Mouse (Mus musculus): ENCODE measurements around the gene Car5a. TPM values are rescaled to one million over a fixed set of nuclear protein-coding genes. Genes with fewer than 3 reads are reported as not detected.
A peak's percentile ranks its signal among the peaks of the same experiment; 100 is the strongest.

Car5a gene
- total and polyA plus RNA-seq, 3 experiments = 0.08 TPM; not detected in 2

DNA sequence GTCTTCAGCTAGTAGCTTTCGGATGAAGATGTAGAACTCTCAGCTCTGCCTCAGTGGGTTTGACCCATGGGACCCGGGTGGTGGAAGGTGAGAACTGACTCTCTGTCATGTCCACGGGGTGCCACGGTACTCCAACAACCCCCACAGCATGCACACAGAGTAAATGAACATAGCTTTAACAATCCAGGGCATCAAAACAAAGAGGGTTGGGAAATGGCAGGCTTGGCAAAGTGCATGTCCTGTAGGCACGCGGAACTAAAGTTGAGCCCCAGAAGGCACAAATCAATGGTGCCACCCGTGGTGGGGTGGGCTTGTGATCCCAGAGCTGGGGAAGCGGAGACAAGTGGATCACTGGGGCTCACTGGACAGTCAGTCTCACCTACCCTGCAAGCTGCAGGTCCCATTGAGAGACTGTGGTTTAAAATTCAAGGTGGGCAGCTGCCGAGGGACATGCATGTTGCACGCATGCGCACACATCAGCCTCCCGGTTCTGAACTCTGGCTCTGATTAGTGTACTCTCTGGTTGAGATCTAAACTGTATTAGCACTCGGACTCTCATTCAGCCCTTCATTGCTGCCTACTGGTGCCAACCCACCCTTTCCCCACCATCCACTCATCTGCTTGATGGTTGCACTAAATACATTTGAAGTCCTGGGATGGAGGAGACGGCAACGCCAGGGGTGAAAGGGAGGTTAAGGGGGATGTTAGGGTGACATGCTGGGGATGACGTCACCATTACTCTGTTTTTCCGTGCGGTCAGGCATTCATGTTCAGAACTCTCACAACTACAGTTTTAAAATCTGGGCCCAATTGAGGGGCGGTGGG is 3.8 kb upstream of the Car5a start:
- Histone ChIP-seq H3K9me3 (replicated peaks; ENCODE audit: insufficient read depth, low read length) (no peaks in the 10 kb centered on the region), H3K4me1 (ENCODE audit: control insufficient read depth in 1 of 2, insufficient read depth in 2 of 2, low read length in 2 of 2) (peaks cover 2 to 28% of the 10 kb centered on the region in 2 experiments; a peak in 3 of 4 replicates), H3K27ac (ENCODE audit: control insufficient read depth, low read depth, low read length) (peak overlapping the region; percentile 58), H3K9ac (ENCODE audit: control insufficient read depth, low read depth, low read length, poor library complexity, severe bottlenecking) (peak overlapping the region; percentile 72), H3K36me3 (ENCODE audit: control insufficient read depth in 1 of 2, insufficient read depth in 2 of 2, low read length in 2 of 2) (peaks cover 0 to 25% of the 10 kb centered on the region in 2 experiments; a peak in 2 of 4 replicates), H3K4me3 (ENCODE audit: control insufficient read depth in 1 of 2, insufficient read depth in 1 of 2, low read depth in 2 of 2, low read length in 2 of 2) (peak overlapping the region; percentile 58 to 61), H3K27me3 (ENCODE audit: control insufficient read depth in 1 of 2, insufficient read depth in 2 of 2, low read length in 2 of 2) (no peaks in the 10 kb centered on the region), H3K79me2 (ENCODE audit: control insufficient read depth, insufficient read depth, low read length, poor library complexity) (peaks cover 25% of the 10 kb centered on the region)
- DNase-seq (ENCODE audit: low read depth, low spot score) = peak; percentile 86
- TF ChIP-seq ELF1 (IDR thresholded peaks at IDR 0.05; ENCODE audit: low read depth, low read length) (no peak), TCF12 (IDR thresholded peaks at IDR 0.05; ENCODE audit: low read depth, low read length) (no peak), CHD2 (IDR thresholded peaks at IDR 0.05; ENCODE audit: low read length) (no peak), NELFE (IDR thresholded peaks at IDR 0.05; ENCODE audit: low read depth, low read length) (peak; percentile 55), POLR2AphosphoS2 (IDR thresholded peaks at IDR 0.05; ENCODE audit: low read length) (no peak; the same call in 1 of the 2 replicates), USF1 (IDR thresholded peaks at IDR 0.05; ENCODE audit: low read depth, low read length) (no peak), MAFK (IDR thresholded peaks at IDR 0.05; ENCODE audit: borderline replicate concordance, low read depth, low read length) (no peak), MXI1 (IDR thresholded peaks at IDR 0.05; ENCODE audit: low read depth, low read length) (peak; percentile 5), USF2 (IDR thresholded peaks at IDR 0.05; ENCODE audit: borderline replicate concordance in 1 of 2, insufficient read depth in 1 of 2, low read depth in 1 of 2, low read length in 2 of 2) (no peak), MYC (IDR thresholded peaks at IDR 0.05; ENCODE audit: low read depth, low read length) (no peak), ZC3H11A (IDR thresholded peaks at IDR 0.05; ENCODE audit: low read depth, low read length) (no peak), EP300 (IDR thresholded peaks at IDR 0.05; ENCODE audit: low read depth in 1 of 2, low read length in 2 of 2) (no peak), SMC3 (IDR thresholded peaks at IDR 0.05; ENCODE audit: low read depth, low read length) (no peak), POLR2A (IDR thresholded peaks at IDR 0.05; ENCODE audit: control insufficient read depth in 1 of 2, insufficient read depth in 1 of 2, low read depth in 1 of 2, low read length in 2 of 2, poor library complexity in 1 of 2) (peak in 1 of 2 experiments; percentile 22; a peak in 1 of 4 replicates), TAL1 (IDR thresholded peaks at IDR 0.05; ENCODE audit: low read length) (no peak), BHLHE40 (IDR thresholded peaks at IDR 0.05; ENCODE audit: borderline replicate concordance, low read depth, low read length) (no peak), ETS1 (IDR thresholded peaks at IDR 0.05; ENCODE audit: low read depth, low read length) (0 out of 2 replicates have a peak, but pooled peaks have one; percentile 13), SIN3A (IDR thresholded peaks at IDR 0.05; ENCODE audit: low read length) (no peak), UBTF (IDR thresholded peaks at IDR 0.05; ENCODE audit: borderline replicate concordance, insufficient read depth, low read depth, low read length) (no peak), RAD21 (IDR thresholded peaks at IDR 0.05; ENCODE audit: low read depth, low read length) (no peak), MAZ (IDR thresholded peaks at IDR 0.05; ENCODE audit: low read depth, low read length) (no peak), MYB (IDR thresholded peaks at IDR 0.05; ENCODE audit: low read depth, low read length) (no peak), MAX (IDR thresholded peaks at IDR 0.05; ENCODE audit: low read length) (no peak; the same call in 1 of the 2 replicates), KAT2A (conservative IDR thresholded peaks at IDR 0.05; ENCODE audit: low read depth, low read length) (no peak), GATA1 (IDR thresholded peaks at IDR 0.05; ENCODE audit: low read depth, low read length) (no peak), ZNF384 (IDR thresholded peaks at IDR 0.05; ENCODE audit: low read depth, low read length) (no peak), RCOR1 (IDR thresholded peaks at IDR 0.05; ENCODE audit: low read depth, low read length) (no peak), HCFC1 (IDR thresholded peaks at IDR 0.05; ENCODE audit: low read depth, low read length) (peak; percentile 21; the same call in 1 of the 2 replicates), MEF2A (IDR thresholded peaks at IDR 0.05; ENCODE audit: extremely low read depth, insufficient replicate concordance, low read depth, low read length, poor library complexity, severe bottlenecking) (no peak), POLR2AphosphoS5 (IDR thresholded peaks at IDR 0.05; ENCODE audit: borderline replicate concordance, low read depth, low read length) (no peak), NRF1 (IDR thresholded peaks at IDR 0.05; ENCODE audit: insufficient read depth, low read depth, low read length, poor library complexity, severe bottlenecking) (peak; percentile 68), CHD1 (IDR thresholded peaks at IDR 0.05; ENCODE audit: low read depth, low read length) (no peak), JUND (IDR thresholded peaks at IDR 0.05; ENCODE audit: low read depth, low read length) (0 out of 2 replicates have a peak, but pooled peaks have one; percentile 51), ZMIZ1 (IDR thresholded peaks at IDR 0.05; ENCODE audit: low read depth, low read length) (no peak), E2F4 (IDR thresholded peaks at IDR 0.05; ENCODE audit: borderline replicate concordance, low read depth, low read length) (no peak)
